Mouse (Mus musculus) neural tube, embryonic 11.5 days (tissue): ENCODE measurements around the gene Trp53rkb. TPM values are rescaled to one million over a fixed set of nuclear protein-coding genes. Genes with fewer than 3 reads are reported as not detected.

Source experiments
- ATAC-seq: fragments of 200-750 bp; cut with Nextera tagmentation; 2 replicates; pipeline ENCODE4 v1.8.0; 2017; ENCODE audit warnings: moderate number of reproducible peaks, mild to moderate bottlenecking, moderate TSS enrichment, moderate library complexity; ENCODE audit not compliant: insufficient read depth, low FRiP score, low TSS enrichment
- DNase-seq: peaks from one replicate; pipeline ENCODE4 v3.0.0-alpha.2; 2015; ENCODE audit warnings: low spot score
- H3K27ac ChIP-seq: fragments of 300-500 bp; sonication (generic); 2 replicates; pipeline ENCODE4 v1.5.1; 2014; ENCODE audit warnings: low read depth, mild to moderate bottlenecking, low read length
- H3K27me3 ChIP-seq: fragments of 300-500 bp; sonication (generic); 2 replicates; pipeline ENCODE4 v1.6.1; 2014; ENCODE audit warnings: mild to moderate bottlenecking, low read length, mixed read lengths; ENCODE audit not compliant: control insufficient read depth, insufficient read depth
- H3K36me3 ChIP-seq: fragments of 300-500 bp; sonication (generic); 2 replicates; pipeline ENCODE4 v1.6.1; 2014; ENCODE audit warnings: mild to moderate bottlenecking, low read length, moderate library complexity, mixed read lengths; ENCODE audit not compliant: control insufficient read depth, insufficient read depth
- H3K4me1 ChIP-seq: fragments of 300-500 bp; sonication (generic); 2 replicates; pipeline ENCODE4 v1.6.1; 2014; ENCODE audit warnings: low read length, mixed read lengths; ENCODE audit not compliant: control insufficient read depth, insufficient read depth
- H3K4me2 ChIP-seq: fragments of 300-500 bp; sonication (generic); 2 replicates; pipeline ENCODE4 v1.6.1; 2014; ENCODE audit warnings: low read depth, mild to moderate bottlenecking, moderate library complexity
- H3K4me3 ChIP-seq: fragments of 300-500 bp; sonication (generic); 2 replicates; pipeline ENCODE4 v1.5.1; 2014; ENCODE audit warnings: low read depth, low read length
- H3K9ac ChIP-seq: fragments of 300-500 bp; sonication (generic); 2 replicates; pipeline ENCODE4 v1.6.1; 2014; ENCODE audit warnings: mild to moderate bottlenecking, low read length
- H3K9me3 ChIP-seq: fragments of 300-500 bp; sonication (generic); 2 replicates; pipeline ENCODE4 v1.6.1; 2016; ENCODE audit warnings: low read length; ENCODE audit not compliant: control insufficient read depth
- WGBS: fragments of 180-500 bp; shearing (Covaris S2); extraction: QIAGEN DNeasy Blood & Tissue Kit; methylation state at CpG from one replicate; pipeline ENCODE4 v1.1.7; 2014; 5-methylcytosine and 5-hydroxymethylcytosine counted together
- polyA plus RNA-seq: library from polyadenylated mRNA; unstranded; fragments of >200 nt; fragmentation: Nextera tagmentation; extraction: Ambion mirVana; gene quantifications from 2 replicates; pipeline ENCODE4 v1.2.1, GENCODE M21; 2014

The Trp53rkb gene
- polyA plus RNA-seq, 1 experiment from 2014 or later: 10.4 TPM

DNA sequence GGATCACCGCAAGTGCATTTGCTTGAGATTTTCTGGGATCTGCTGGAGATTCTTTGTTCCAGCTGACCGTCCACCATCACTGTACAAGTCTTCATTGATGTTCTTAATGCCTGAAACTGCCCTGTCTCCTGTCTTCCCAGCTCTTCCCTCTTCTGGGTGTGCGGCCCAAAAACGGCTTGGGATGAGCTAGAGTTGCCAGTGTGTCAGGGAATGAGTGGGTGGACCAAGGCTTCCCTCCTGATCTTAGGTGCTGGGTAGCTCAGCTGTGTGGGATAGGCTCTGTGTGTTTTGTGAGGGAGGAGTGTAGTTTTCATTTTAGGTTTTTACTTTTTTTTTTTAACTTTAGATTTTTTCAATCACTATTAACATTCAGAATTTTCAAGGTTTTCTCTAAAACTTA is 42.5 kb downstream of the Trp53rkb start:
- no peak overlapping the region for H3K27ac ChIP-seq
- no peaks in the 10 kb centered on the region for H3K27me3 ChIP-seq
- H3K4me2 ChIP-seq: no peak overlapping the region
- no peaks in the 10 kb centered on the region for H3K9me3 ChIP-seq
- WGBS: 94% methylated on average over 4 of the region's 4 CpGs
- no peak overlapping the region for H3K4me3 ChIP-seq
- DNase-seq (no peak), ATAC-seq (no peak)
- no peaks in the 10 kb centered on the region for H3K4me1 ChIP-seq
- no peaks in the 10 kb centered on the region for H3K36me3 ChIP-seq
- no peak overlapping the region for H3K9ac ChIP-seq

DNA sequence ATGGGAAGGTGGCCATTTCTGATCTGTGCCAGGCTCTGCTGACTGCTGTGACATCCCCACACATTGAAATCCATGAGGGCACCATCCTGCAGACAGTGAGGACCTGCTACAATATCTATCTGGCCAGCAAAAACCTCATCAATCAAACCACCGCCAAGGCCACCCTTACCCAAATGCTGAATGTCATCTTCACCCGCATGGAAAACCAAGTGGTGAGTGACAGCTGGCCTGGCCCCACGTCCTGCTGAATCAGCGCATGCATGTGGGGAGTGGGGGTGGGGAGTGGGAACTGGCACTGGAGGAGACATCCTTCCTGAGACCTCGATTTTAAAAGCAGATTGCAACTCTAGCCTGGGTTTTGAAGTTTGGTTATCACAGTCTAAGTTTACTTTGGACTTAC is 43.2 kb downstream of the Trp53rkb start:
- H3K4me1 ChIP-seq: no peaks in the 10 kb centered on the region
- no peak overlapping the region for H3K4me3 ChIP-seq
- ATAC-seq: no peak
- H3K36me3 ChIP-seq: no peaks in the 10 kb centered on the region
- no peak overlapping the region for H3K9ac ChIP-seq
- no peak overlapping the region for H3K4me2 ChIP-seq
- DNase-seq: no peak
- H3K27ac ChIP-seq: no peak overlapping the region
- H3K27me3 ChIP-seq: no peaks in the 10 kb centered on the region
- 83% methylated on average over 5 of the region's 5 CpGs for WGBS
- no peaks in the 10 kb centered on the region for H3K9me3 ChIP-seq

DNA sequence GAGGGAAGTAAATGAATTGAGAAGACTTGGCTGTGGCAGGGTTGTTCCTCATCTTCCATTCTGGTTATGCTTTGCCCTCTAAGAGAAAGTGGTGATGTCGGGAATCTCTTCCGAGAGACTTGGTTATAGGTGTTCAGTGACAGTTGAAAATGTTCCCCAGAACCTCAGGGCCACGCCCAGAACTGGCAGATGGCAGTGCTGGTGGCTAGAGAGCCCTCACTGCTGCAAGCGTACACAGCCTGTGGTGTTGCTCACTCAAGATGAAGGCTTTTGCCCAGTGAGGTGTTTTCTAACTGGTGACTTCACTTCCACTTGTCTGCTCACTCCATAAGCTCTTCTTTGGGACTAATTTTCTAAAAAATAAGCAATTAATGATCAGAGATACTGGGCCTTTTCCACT is 49.5 kb downstream of the Trp53rkb start:
- Histone ChIP-seq H3K4me3 (no peak overlapping the region), H3K4me2 (no peak overlapping the region), H3K36me3 (no peaks in the 10 kb centered on the region), H3K4me1 (no peaks in the 10 kb centered on the region), H3K9me3 (no peaks in the 10 kb centered on the region), H3K27me3 (no peaks in the 10 kb centered on the region), H3K9ac (no peak overlapping the region), H3K27ac (no peak overlapping the region)
- 88% methylated on average over 4 of the region's 4 CpGs for WGBS
- no peak for DNase-seq
- ATAC-seq: no peak

Other genes starting within 250 kb of the Trp53rkb start
- 28.9 and 31.9 TPM in 2 replicates for gene Prex1, start 78.7 kb upstream of the Trp53rkb start, polyA plus RNA-seq
- gene Arfgef2, start 13.1 kb downstream of the Trp53rkb start, polyA plus RNA-seq: 6.0 and 6.2 TPM in 2 replicates
- 200 and 202 TPM in 2 replicates for gene Cse1l, start 113.5 kb downstream of the Trp53rkb start, polyA plus RNA-seq
- 103 and 109 TPM in 2 replicates for gene Stau1, start 203.8 kb downstream of the Trp53rkb start, polyA plus RNA-seq
- 43.0 and 48.0 TPM in 2 replicates for gene Ddx27, start 222.7 kb downstream of the Trp53rkb start, polyA plus RNA-seq